Mouse (Mus musculus): ENCODE measurements around the gene Rab3il1. TPM values are rescaled to one million over a fixed set of nuclear protein-coding genes. Genes with fewer than 3 reads are reported as not detected.

Gene Rab3il1
- total RNA-seq, 2 experiments from 2014 or later, result 12.9 to 14.9 TPM

DNA sequence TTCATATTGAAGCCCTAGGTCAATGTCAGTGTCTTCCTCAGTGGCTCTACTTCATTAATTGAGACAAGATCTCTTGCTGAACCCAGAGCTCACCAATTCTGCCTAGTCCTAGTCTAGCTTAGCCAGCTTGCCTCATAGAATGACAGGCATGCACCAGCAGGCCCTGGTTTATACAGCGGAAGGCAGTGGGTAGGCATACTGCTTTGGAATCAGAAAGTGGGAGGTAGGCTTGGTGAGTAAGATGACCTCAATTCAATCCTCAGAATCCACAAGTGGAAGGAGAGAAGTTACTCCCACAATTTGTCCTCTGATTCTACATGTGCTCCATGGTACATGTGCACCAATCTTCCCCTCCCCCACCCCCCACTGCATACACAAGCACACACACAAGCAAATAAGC is 2.2 kb downstream of the Rab3il1 start:
- intact Hi-C loops (cut with DNase I), result loop anchor here (2.0 kb wide), 1 partner anchor 31 kb away; no protein-coding TSS in a partner anchor
- DNase-seq, result no peak

DNA sequence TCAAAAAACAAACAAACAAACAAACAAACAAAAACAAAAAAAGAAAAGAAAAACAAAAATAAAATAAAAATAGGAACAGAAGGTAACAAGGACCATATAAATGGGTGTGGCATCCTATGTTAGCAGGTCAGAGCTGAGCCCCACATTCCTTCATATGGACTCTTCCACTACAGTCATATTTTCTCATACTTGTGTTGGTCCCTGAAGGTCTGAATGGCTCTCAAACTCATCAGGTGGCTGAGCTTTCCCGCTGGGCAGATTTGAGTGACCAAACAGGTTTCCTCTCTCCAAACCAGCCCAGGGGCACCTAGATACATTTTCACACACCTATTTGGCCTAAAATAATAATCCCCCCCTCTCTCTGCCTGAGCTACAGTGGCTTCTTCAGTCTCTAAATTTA is 9.9 kb downstream of the Rab3il1 start:
- DNase-seq, result no peak
- intact Hi-C loops (cut with DNase I), result no loop called here

DNA sequence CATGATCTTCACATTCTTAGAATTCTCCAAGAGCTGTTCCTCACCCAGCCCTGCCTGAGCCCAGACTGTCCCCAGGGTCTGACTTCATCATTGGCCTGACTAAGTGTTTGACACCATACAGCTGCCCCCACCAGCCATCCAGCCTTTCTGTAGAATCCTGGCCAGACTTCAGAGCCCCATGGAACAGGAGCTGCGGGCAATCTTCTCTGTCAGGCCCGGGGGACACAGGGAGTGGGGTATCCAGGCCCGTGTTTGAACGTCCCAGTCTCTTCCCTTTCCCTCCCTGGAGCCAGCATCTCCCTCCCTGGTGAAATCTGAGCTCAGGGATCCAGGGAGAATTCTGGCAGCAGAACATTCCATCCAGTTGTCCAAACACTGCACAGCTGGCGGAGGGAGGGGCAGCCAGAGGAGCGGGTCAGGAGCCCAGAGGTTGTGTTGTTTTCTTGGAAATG is 11.4 kb downstream of the Rab3il1 start:
- intact Hi-C loops (cut with DNase I), result no loop called here
- no peak for DNase-seq

DNA sequence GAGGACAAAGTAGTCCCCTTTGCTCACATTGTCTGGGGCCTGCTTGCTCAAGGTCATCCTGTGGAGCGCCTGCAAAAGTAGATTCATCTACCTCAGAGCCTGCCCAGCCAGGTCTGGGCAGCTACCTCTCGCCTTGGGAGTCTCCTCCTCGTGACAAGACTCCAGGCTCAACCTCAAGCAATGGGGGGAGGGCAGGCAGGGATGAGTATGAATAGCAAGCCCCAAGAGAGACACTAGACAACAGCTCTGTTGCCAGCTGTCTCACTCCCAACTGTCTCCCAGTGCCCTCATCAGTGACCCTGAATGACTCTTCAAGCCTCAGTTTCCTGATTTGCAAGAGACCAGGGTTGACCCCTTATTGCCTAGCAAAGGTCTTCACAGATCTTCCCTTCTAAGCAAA is 11.9 kb downstream of the Rab3il1 start:
- intact Hi-C loops (cut with DNase I), result no loop called here
- DNase-seq, result no peak

DNA sequence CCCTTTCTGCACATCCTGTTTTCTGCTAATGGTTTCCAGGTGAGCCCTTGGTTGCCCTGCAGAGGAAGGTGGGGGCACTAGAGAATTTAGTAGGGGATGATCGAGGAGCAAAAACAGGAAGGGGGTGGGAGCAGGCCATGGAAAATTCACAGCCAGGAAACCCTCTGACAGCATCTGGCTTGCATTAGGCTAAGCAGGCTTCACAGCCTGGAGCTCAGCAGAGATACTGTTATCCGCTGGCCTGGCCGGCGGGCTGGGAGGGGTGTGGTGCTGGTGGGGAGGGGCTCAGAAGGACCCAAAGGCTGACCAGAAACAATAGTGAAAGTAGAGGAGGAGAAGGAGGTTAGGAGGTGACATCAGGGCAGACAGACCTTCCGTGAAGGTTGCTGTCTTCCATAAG is 12.4 kb downstream of the Rab3il1 start:
- intact Hi-C loops (cut with DNase I), result no loop called here
- no peak for DNase-seq

DNA sequence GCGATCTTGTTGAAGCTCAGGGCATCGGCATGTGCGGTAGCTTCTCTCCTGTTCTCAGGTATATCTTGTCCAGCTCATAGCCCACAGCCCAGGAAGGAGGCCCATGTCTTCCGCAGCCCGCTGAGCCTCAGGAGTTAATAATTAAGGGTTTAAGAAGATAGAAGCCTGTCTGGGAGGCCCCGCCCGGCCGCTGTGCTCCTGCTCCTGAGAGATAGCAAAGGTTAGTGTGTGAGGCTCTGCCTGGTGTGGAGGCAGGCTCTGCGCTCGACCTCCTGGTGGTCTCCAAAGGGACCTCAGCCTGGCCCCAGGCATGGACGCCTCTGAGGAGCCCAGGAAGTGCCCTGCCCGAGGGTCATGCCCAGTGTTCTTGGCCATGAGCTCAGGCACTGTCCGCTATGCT is 13.4 kb downstream of the Rab3il1 start:
- DNase-seq, result no peak
- intact Hi-C loops (cut with DNase I), result no loop called here

DNA sequence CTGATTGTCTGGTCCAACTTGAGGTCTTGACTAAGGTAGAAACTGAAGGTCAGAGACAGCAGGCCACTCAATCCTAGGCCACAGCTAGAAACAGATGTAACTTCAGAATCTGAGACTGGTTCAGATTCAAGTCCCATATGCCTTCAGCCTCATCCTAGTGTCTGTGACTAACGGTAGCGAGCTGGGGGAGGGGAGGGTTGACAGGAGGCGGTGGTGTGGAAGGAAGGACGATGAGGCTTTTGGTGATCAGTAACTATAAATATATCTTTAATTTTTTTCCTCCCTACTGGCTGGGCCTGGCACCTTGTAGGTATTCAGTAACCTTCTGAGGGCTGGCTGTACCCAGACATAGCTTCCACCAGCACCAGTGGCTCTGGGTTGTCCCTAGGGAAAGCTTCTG is 14.0 kb downstream of the Rab3il1 start:
- DNase-seq, result no peak
- intact Hi-C loops (cut with DNase I), result no loop called here

DNA sequence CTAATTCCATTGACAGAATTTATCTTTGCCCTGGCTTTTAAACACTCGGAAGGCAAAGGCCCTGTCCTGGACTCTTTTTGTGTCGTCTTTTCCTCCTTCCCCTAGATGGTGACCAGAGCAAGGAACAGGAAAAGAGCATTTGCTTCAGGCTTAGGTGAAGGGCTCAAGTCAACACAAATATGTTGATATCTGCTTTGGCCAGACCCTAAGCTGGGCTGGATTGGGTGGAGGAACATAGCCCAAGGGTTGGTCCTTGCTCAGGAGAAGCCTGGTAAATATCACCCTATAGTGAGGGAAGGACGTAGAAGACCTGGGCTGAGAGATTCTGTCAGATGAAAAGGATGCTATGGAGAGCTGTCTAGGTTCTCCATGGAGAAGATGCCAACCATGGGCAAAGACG is 14.7 kb downstream of the Rab3il1 start:
- intact Hi-C loops (cut with DNase I), result no loop called here
- no peak for DNase-seq

DNA sequence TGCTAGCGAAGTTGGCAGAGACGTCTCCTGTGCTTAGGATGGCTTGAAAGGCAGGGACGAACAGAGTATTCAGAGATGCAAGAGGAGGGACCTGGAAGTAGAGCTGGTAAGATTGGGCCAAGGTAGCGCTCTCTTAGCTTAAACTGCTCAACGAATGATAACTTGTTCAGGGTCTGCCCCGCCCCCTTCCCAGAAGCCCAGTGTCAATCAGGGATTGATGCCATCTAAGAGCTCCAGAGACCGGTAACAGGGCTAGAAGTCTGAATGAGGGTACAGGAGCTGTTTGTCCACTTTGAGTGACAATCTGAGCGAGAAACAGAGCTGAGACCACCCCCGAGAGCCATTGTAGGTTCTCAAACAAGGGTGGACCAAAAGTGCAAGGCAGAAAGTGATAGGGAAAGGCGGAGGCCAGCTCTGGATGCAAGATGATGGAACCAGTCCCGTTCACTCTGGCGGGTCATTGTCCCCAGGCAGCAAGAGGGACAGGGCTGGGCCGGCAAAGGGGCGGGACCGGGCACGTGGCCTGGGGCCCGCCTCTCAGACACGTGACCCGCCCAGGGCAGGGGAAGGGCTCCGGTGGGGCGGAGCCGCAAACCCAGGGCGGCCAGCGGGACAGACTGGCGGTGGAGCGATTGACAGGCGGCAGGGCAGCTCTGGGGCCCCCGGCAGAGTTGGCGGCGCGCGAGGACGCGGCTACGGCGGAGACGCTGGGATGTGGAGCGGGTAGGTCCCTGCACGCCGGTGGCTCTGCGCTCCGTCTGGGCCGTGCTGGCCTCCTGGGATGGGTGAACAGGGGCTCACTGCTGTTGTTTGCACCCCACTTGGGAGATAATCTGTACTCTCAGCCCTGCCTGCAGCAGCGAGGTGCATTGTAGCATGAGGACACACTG is 16.4 kb downstream of the Rab3il1 start:
- intact Hi-C loops (cut with DNase I), result no loop called here
- DNase-seq, result peak; percentile 89

DNA sequence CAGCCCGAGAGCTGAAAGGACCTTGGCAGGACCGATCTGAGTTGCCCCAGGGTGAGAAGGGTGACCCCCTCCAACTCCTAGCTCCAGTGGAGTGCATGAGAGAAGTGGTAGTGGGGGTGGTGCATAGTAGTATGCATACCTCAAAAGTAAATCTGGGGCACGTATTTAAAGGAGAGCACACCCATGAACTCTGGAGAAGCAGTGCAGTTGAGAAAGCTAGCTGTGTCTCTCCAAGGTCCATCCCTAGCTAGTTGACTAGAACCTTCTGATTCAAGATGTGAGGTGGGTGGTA is 17.0 kb downstream of the Rab3il1 start:
- intact Hi-C loops (cut with DNase I), result no loop called here

DNA sequence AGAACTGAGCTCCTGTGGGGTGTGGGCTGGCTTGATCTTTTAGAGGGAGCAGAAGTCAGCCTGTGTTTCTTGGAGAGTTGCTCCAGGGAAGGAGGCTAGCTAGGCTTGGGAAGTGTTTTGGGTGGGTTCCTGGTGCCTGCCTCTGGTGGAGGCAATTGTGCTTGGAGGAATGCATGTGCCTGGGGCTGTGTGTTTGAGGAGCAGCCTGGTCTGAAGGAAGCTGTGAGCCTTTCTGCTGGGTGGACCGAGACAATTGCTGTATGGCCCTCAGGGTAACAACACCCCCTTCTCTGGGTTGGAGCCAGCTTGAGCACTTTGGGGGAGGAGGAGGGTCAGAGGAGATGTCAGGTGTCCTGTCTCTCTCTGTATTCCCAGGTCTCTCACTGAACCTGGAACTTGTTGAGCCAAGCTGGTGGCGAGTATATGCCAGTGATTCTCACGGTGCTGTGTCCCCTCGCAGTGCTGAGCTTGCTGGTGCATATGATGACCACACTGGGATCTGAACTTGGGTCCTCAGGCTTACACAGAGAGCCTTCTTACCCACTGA is 17.8 kb downstream of the Rab3il1 start:
- no peak for DNase-seq
- intact Hi-C loops (cut with DNase I), result no loop called here

More for the DNA sequence above, 17.0 kb downstream of the Rab3il1 start:
- no peak for DNase-seq

DNA sequence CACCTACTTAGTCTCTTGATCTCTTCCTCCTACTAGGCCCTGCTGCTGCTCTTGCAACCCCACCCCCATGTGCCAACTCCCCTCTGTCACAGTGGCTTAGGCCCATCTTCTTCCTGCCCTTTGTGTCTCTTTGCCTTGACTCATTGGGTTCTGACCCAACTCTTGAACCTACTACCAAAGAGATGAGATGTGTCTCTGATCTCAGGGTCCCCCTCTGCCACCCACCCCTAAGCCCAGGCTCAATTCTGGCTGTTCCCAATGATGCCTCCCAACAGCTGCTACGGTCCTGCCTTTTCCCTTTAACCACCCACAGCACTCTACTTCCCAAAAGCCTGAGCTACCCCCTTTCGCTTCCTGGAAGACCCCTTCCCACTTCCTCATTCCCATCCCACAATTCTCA is 20.5 kb downstream of the Rab3il1 start:
- intact Hi-C loops (cut with DNase I), result no loop called here
- DNase-seq, result no peak

DNA sequence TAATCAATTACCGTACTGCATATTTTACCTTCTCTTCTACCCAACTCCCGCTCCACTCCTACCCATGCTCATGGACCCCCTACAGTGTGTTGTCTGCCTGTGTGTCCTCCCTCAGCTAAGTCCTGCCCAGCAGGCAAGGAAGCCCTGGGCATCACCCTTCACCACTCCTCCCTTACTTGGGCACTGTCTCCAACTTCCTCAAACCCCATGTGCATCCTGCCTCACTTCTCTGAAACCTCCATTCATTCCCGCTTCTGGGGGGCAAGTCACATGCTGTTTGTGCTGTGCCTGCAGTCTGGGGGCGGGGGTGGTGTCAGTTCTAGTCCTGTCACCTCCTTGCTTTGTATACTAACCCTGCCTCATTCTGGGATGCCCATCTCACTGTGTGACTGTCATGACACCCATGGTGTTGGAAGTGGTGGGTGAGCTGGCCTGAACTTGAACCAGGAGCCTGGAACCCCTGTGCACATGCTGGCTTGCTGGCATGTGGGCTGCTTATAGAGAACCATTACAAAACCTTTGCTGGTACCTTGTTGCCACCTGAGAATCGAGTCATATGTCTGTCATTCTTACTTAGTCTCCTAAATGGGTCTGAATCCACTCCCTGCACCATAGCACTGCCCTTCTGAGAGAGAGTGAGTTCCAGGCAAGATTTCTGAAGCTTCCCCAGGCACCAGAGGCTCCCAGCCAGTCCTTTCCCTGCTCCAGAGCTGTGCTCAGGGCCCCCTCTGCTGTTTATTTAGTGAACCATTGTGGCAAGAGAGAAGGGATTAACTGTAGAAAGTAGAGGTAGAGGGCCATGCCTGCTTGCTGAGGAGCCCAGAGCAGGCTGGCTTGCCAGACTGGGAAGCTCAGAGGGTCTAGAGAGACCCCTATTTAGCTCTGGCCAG is 21.2 kb downstream of the Rab3il1 start:
- peak; percentile 26 for DNase-seq
- intact Hi-C loops (cut with DNase I), result no loop called here

DNA sequence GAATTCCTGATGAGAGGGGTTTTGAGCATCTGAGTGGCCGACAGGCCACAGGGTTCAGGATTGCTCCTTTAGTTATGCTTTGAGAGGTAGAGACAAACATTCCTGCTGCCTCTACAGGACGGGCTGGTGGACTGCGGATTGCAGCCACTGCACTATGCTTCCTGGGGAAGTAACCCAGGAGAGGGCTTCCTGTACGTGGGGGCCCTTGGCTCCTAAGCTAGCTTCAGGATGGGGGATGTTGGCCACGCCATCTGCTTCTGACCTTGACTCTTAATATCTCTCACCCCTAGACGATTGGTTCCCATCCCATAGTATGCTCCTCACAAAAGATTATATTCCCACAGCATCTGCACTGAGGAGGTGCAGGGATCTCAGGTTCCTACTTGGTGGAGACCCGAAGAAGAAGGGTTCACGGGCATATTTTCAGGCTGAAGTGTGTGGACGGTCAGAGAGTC is 21.9 kb downstream of the Rab3il1 start:
- intact Hi-C loops (cut with DNase I), result no loop called here
- no peak for DNase-seq

DNA sequence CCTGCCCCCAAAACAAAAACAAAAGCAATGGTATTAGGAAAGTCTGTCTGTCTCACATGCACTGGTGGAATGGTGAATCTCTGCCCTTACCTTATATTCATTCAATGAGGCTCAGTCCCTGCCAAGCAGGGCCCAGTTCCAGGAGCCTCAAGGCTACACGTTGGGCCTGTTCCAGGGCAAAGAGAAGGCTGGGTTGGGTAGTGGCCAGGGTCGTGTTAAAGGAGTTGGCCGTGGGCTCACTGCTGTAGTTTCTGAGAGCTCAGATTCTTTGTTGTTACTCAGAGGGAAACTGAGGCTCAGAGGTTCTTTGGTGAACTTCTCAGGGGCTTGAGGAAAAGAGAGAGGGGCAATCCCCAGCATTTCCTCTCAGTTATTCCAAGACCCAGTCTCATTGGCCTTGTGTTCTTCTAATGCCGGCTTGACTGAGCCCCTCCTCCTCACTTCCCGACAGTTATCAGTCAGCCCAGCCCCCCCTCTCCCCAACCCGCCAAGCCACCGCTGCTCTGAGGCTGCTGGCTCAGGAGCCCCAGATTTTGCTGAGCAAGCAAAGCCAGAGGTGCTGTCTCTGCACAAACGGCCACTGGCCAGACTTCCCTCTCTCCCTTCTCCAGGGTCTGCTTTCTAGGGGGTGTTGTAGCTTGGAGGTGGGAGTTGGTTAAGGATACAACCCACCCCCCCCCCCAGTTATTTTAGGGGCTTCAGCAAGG is 23.9 kb downstream of the Rab3il1 start:
- intact Hi-C loops (cut with DNase I), result no loop called here
- peak; percentile 71 for DNase-seq

DNA sequence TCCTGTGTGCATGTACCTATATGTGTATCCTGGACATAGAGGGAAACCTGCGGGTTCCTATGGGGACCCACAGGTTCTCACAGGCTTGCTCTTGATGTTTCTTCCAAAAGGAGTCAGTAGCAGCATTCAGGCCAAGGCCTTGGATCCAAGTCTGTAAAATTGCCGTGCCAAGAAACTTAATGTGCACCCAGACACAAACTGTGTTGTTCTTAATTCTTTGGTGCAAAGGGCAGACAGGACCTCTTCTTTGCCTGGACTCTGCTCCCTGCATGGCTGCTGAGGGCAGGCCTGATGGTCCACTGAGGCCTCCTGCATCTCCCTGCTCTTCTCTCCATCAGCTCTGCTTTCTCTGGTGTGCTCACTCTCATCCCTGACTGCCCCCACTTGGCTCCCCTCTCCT is 28.3 kb downstream of the Rab3il1 start:
- intact Hi-C loops (cut with DNase I), result loop anchor here (5.0 kb wide), 1 partner anchor 107 kb away; no protein-coding TSS in a partner anchor
- DNase-seq, result no peak

DNA sequence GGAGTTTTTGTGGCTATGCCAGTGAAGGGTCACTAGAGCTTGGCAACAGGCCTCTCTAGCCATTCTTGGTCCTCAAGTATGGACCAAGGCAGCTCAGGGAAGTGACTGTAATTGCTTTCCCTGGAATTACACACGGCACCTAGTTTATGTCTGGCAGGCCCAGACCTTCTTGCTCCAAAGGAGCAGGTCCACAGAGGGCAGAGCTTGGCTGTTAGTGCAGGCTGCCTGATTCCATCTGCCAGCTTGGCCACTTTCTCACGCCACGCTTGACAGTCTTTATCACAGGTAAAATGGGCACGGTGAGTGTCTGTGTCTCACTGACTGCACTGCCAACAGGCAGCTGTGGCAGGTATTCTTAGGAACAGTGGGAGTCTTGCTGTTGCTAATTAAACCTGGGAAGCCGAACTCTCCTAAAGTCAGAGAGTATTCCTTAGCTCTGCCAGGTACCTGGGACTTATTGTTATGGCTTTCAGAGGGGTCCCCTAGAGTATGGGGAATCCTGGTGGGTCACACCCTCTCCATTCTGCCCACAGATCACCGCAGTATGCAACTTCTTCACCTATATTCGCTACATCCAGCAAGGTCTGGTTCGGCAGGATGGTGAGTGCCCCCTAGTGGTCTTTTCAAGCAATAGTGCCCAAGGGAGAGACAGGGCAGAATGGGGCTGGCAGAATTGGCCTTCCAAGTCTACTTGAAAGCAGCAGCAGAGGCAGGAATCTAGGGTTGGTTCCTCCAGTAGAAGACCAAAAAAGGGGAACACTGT is 31.9 kb downstream of the Rab3il1 start:
- peak; percentile 52 for DNase-seq
- intact Hi-C loops (cut with DNase I), result loop anchor here (5.0 kb wide), 1 partner anchor 111 kb away; no protein-coding TSS in a partner anchor

DNA sequence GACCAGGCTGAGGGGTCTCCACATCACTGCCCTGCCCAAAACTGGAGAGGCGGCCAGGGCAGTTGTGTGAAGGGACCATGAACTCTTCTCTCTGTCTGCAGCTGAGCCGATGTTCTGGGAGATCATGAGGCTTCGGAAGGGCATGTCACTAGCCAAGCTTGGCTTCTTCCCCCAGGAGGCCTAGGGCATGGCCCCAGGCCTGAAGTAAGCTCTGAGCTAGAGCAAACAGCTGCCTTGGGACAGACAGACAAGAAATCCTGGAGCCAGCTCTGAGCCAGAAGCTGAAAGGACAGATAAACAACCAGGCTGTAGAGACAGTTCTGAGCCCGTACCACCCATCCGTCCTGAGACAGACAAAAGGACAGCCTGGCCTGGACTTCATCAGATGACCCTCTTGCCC is 32.9 kb downstream of the Rab3il1 start:
- intact Hi-C loops (cut with DNase I), result loop anchor here (2.0 to 5.0 kb wide), 2 partner anchors 32 to 112 kb away; no protein-coding TSS in a partner anchor
- no peak for DNase-seq

DNA sequence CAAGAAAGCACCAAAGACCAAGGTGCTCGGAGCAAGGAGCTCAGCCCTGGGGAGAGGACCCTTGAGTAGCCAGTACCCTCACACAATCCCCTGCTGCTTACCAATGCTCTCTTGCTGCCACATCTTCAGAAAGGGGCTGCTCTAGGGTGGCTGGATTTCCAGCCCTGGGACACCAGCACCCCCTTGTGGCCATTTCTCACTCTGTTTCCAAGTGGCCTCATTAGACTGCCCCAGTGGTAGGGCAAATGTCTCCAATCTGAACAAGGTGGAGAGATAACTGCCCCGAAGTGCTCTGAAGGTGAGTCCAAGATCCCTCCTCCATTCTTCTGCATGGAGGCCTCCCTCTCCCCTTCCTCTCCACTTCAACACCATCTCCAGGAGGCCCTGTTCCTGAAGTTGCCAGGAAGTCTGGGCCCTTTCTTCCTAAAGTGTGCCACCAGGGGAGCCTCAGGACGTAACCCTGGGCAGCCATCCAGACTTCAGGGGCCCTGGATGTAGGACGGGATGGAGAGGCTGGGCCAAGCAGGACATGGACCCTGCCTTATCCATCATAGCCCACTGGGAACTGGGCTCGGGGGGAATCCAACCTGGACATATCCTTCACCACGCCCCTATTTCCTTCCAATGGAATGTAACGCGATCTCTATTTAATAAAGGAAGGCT is 33.4 kb downstream of the Rab3il1 start:
- intact Hi-C loops (cut with DNase I), result loop anchor here (2.0 to 5.0 kb wide), 2 partner anchors 32 to 113 kb away; no protein-coding TSS in a partner anchor
- DNase-seq, result peak; percentile 86

Measured in left cerebral cortex, postnatal 4 days (tissue).